Mouse (Mus musculus): Measurements from ENCODE around the gene Aldh1l1. TPM values are rescaled to one million over a fixed set of nuclear protein-coding genes. Genes with fewer than 3 reads are reported as not detected.

The Aldh1l1 gene
- total and polyA plus RNA-seq, 3 experiments, result 0.04 to 0.14 TPM; not detected in 1

GRCm38 (mm10) chr6:90606538-90606937 lies 120.3 kb downstream of the Aldh1l1 start (continued):
- TF ChIP-seq USF1 (IDR thresholded peaks at IDR 0.05; ENCODE audit: low read depth, low read length) (no peak), EP300 (IDR thresholded peaks at IDR 0.05; ENCODE audit: low read depth in 1 of 2, low read length in 2 of 2) (no peak), POLR2A (IDR thresholded peaks at IDR 0.05; ENCODE audit: control insufficient read depth in 1 of 2, insufficient read depth in 1 of 2, low read depth in 1 of 2, low read length in 2 of 2, poor library complexity in 1 of 2) (no peak), UBTF (IDR thresholded peaks at IDR 0.05; ENCODE audit: borderline replicate concordance, insufficient read depth, low read depth, low read length) (no peak), ETS1 (IDR thresholded peaks at IDR 0.05; ENCODE audit: low read depth, low read length) (no peak), MAX (IDR thresholded peaks at IDR 0.05; ENCODE audit: low read length) (no peak), GATA1 (IDR thresholded peaks at IDR 0.05; ENCODE audit: low read depth, low read length) (no peak), RCOR1 (IDR thresholded peaks at IDR 0.05; ENCODE audit: low read depth, low read length) (no peak), CTCF (IDR thresholded peaks at IDR 0.05 in 2 of 3, conservative IDR thresholded peaks at IDR 0.05 in 1 of 3; ENCODE audit: control insufficient read depth in 1 of 3, insufficient read depth in 1 of 3, low read depth in 2 of 3, low read length in 3 of 3, poor library complexity in 1 of 3, severe bottlenecking in 1 of 3) (peak; percentile 82 to 99 (median 86)), MYB (IDR thresholded peaks at IDR 0.05; ENCODE audit: low read depth, low read length) (no peak), POLR2AphosphoS5 (IDR thresholded peaks at IDR 0.05; ENCODE audit: borderline replicate concordance, low read depth, low read length) (no peak), MEF2A (IDR thresholded peaks at IDR 0.05; ENCODE audit: extremely low read depth, insufficient replicate concordance, low read depth, low read length, poor library complexity, severe bottlenecking) (no peak), TAL1 (IDR thresholded peaks at IDR 0.05; ENCODE audit: low read length) (no peak), GABPA (IDR thresholded peaks at IDR 0.05; ENCODE audit: low read depth, low read length) (no peak), BHLHE40 (IDR thresholded peaks at IDR 0.05; ENCODE audit: borderline replicate concordance, low read depth, low read length) (0 out of 2 replicates have a peak, but pooled peaks have one; percentile 36), RAD21 (IDR thresholded peaks at IDR 0.05; ENCODE audit: low read depth, low read length) (peak; percentile 40), CHD2 (IDR thresholded peaks at IDR 0.05; ENCODE audit: low read length) (no peak), SIN3A (IDR thresholded peaks at IDR 0.05; ENCODE audit: low read length) (no peak), JUND (IDR thresholded peaks at IDR 0.05; ENCODE audit: low read depth, low read length) (no peak)

- Histone ChIP-seq H3K27me3 (ENCODE audit: control insufficient read depth in 1 of 2, insufficient read depth in 2 of 2, low read length in 2 of 2) (no peaks in the 10 kb centered on the region), H3K27ac (ENCODE audit: control insufficient read depth, low read depth, low read length) (no peak overlapping the region), H3K9me3 (replicated peaks; ENCODE audit: insufficient read depth, low read length) (no peaks in the 10 kb centered on the region), H3K79me2 (ENCODE audit: control insufficient read depth, insufficient read depth, low read length, poor library complexity) (no peaks in the 10 kb centered on the region; the same call in 1 of the 2 replicates), H3K36me3 (ENCODE audit: control insufficient read depth in 1 of 2, insufficient read depth in 2 of 2, low read length in 2 of 2) (peaks cover 0 to 9% of the 10 kb centered on the region in 2 experiments; a peak in 2 of 4 replicates), H3K9ac (ENCODE audit: control insufficient read depth, low read depth, low read length, poor library complexity, severe bottlenecking) (peak overlapping the region; percentile 40; the same call in 1 of the 2 replicates), H3K4me3 (ENCODE audit: control insufficient read depth in 1 of 2, insufficient read depth in 1 of 2, low read depth in 2 of 2, low read length in 2 of 2) (peak overlapping the region in 1 of 2 experiments; percentile 19; a peak in 3 of 4 replicates), H3K4me1 (ENCODE audit: control insufficient read depth in 1 of 2, insufficient read depth in 2 of 2, low read length in 2 of 2) (peaks cover 6 to 21% of the 10 kb centered on the region in 2 experiments)
- peak; percentile 84 for TF ChIP-seq SMC3 (IDR thresholded peaks at IDR 0.05; ENCODE audit: low read depth, low read length)
- TF ChIP-seq GATA1 (IDR thresholded peaks at IDR 0.05; ENCODE audit: low read depth, low read length), result no peak
- no peak for TF ChIP-seq ZMIZ1 (IDR thresholded peaks at IDR 0.05; ENCODE audit: low read depth, low read length)
- TF ChIP-seq CTCF (IDR thresholded peaks at IDR 0.05 in 2 of 3, conservative IDR thresholded peaks at IDR 0.05 in 1 of 3; ENCODE audit: control insufficient read depth in 1 of 3, insufficient read depth in 1 of 3, low read depth in 2 of 3, low read length in 3 of 3, poor library complexity in 1 of 3, severe bottlenecking in 1 of 3), result peak; percentile 80 to 96 (median 94)
- TF ChIP-seq UBTF (IDR thresholded peaks at IDR 0.05; ENCODE audit: borderline replicate concordance, insufficient read depth, low read depth, low read length), result no peak
- TF ChIP-seq MYC (IDR thresholded peaks at IDR 0.05; ENCODE audit: low read depth, low read length), result no peak
- no peak for TF ChIP-seq POLR2A (IDR thresholded peaks at IDR 0.05; ENCODE audit: control insufficient read depth in 1 of 2, insufficient read depth in 1 of 2, low read depth in 1 of 2, low read length in 2 of 2, poor library complexity in 1 of 2)
- peak; percentile 41; the same call in 1 of the 2 replicates for TF ChIP-seq ZC3H11A (IDR thresholded peaks at IDR 0.05; ENCODE audit: low read depth, low read length)
- no peak for TF ChIP-seq MEF2A (IDR thresholded peaks at IDR 0.05; ENCODE audit: extremely low read depth, insufficient replicate concordance, low read depth, low read length, poor library complexity, severe bottlenecking)
- TF ChIP-seq KAT2A (conservative IDR thresholded peaks at IDR 0.05; ENCODE audit: low read depth, low read length), result no peak
- no peak for TF ChIP-seq MXI1 (IDR thresholded peaks at IDR 0.05; ENCODE audit: low read depth, low read length)
- TF ChIP-seq ELF1 (IDR thresholded peaks at IDR 0.05; ENCODE audit: low read depth, low read length), result no peak
- no peak for TF ChIP-seq MYB (IDR thresholded peaks at IDR 0.05; ENCODE audit: low read depth, low read length)
- TF ChIP-seq TAL1 (IDR thresholded peaks at IDR 0.05; ENCODE audit: low read length), result no peak
- no peak for TF ChIP-seq EP300 (IDR thresholded peaks at IDR 0.05; ENCODE audit: low read depth in 1 of 2, low read length in 2 of 2)
- no peak for TF ChIP-seq TCF12 (IDR thresholded peaks at IDR 0.05; ENCODE audit: low read depth, low read length)
- no peak for TF ChIP-seq RCOR1 (IDR thresholded peaks at IDR 0.05; ENCODE audit: low read depth, low read length)
- no peak for TF ChIP-seq BHLHE40 (IDR thresholded peaks at IDR 0.05; ENCODE audit: borderline replicate concordance, low read depth, low read length)
- no peak for TF ChIP-seq MAZ (IDR thresholded peaks at IDR 0.05; ENCODE audit: low read depth, low read length)
- no peak for TF ChIP-seq POLR2AphosphoS2 (IDR thresholded peaks at IDR 0.05; ENCODE audit: low read length)
- peak; percentile 69 for TF ChIP-seq RAD21 (IDR thresholded peaks at IDR 0.05; ENCODE audit: low read depth, low read length)
- no peak for TF ChIP-seq HCFC1 (IDR thresholded peaks at IDR 0.05; ENCODE audit: low read depth, low read length)
- DNase-seq (ENCODE audit: low read depth, low spot score), result peak; percentile 91
Observed at GRCm38 (mm10) chr6:90607196-90607595, 121.0 kb downstream of the Aldh1l1 start.
